Mouse (Mus musculus) lung, embryonic 14.5 days (tissue): ENCODE measurements around the gene Cdhr4. TPM values are rescaled to one million over a fixed set of nuclear protein-coding genes. Genes with fewer than 3 reads are reported as not detected.
A peak's percentile ranks its signal among the peaks of the same experiment; 100 is the strongest.
"Not testable (repeated sequence)": the region's sequence is repeated elsewhere in the genome, so short reads cannot be mapped to it uniquely, and the experiment has no call there.

Experiments used
- ATAC-seq: fragments of 200-750 bp; cut with Nextera tagmentation; 2 replicates; pipeline ENCODE4 v1.8.0; 2017; ENCODE audit warnings: mild to moderate bottlenecking, moderate TSS enrichment, moderate library complexity; ENCODE audit not compliant: insufficient read depth
- DNase-seq: peaks from one replicate; pipeline ENCODE4 v3.0.0-alpha.2; 2015
- H3K27ac ChIP-seq: fragments of 300-500 bp; sonication (generic); 2 replicates; pipeline ENCODE4 v1.5.1; 2014; ENCODE audit warnings: low read depth, mild to moderate bottlenecking, moderate library complexity
- H3K27me3 ChIP-seq: fragments of 300-500 bp; sonication (generic); 2 replicates; pipeline ENCODE4 v1.6.1; 2014; ENCODE audit warnings: low read length, control low read depth; ENCODE audit not compliant: insufficient read depth
- H3K36me3 ChIP-seq: fragments of 300-500 bp; sonication (generic); 2 replicates; pipeline ENCODE4 v1.6.1; 2014; ENCODE audit warnings: control low read depth; ENCODE audit not compliant: insufficient read depth
- H3K4me1 ChIP-seq: fragments of 300-500 bp; sonication (generic); 2 replicates; pipeline ENCODE4 v1.6.1; 2014; ENCODE audit warnings: antibody characterized with exemption, control low read depth; ENCODE audit not compliant: insufficient read depth
- H3K4me2 ChIP-seq: fragments of 300-500 bp; sonication (generic); 2 replicates; pipeline ENCODE4 v1.6.1; 2014; ENCODE audit warnings: mild to moderate bottlenecking
- H3K4me3 ChIP-seq: fragments of 300-500 bp; sonication (generic); 2 replicates; pipeline ENCODE4 v1.5.1; 2014; ENCODE audit warnings: low read depth, low read length
- H3K9ac ChIP-seq: fragments of 300-500 bp; sonication (generic); 2 replicates; pipeline ENCODE4 v1.6.1; 2014
- H3K9me3 ChIP-seq: fragments of 300-500 bp; sonication (generic); 2 replicates; pipeline ENCODE4 v1.6.1; 2016; ENCODE audit warnings: low read depth, low read length, control low read depth
- CTCF ChIP-seq: IDR thresholded peaks from 2 replicates; pipeline ENCODE4 v1.5.1; 2016; ENCODE audit warnings: antibody characterized with exemption, low read depth
- WGBS: fragments of 180-500 bp; shearing (Covaris S2); extraction: QIAGEN DNeasy Blood & Tissue Kit; methylation state at CpG from one replicate; pipeline ENCODE4 v1.1.7; 2014; 5-methylcytosine and 5-hydroxymethylcytosine counted together
- polyA plus RNA-seq: library from polyadenylated mRNA; unstranded; fragments of >200 nt; fragmentation: Nextera tagmentation; extraction: Ambion mirVana; gene quantifications from 2 replicates; pipeline ENCODE4 v1.2.1, GENCODE M21; 2014

Gene Cdhr4
- polyA plus RNA-seq, 1 experiment from 2014 or later: 8.3 TPM

GRCm38 (mm10) chr9:107996049-107996448 lies 3.8 kb downstream of the Cdhr4 start, which contains the start of gene Gm20662:
Gm20662 (plus strand) TSS chr9:107996349.
- no peak within 1 kb of the TSS for H3K4me2 ChIP-seq
- H3K4me1 ChIP-seq: no peaks in the 10 kb centered on the region
- no peak for DNase-seq
- 84% methylated on average over 5 of the region's 5 CpGs for WGBS
- no peaks in the 10 kb centered on the region for H3K27me3 ChIP-seq
- no peak within 1 kb of the TSS for H3K4me3 ChIP-seq
- no peaks in the 10 kb centered on the region for H3K36me3 ChIP-seq
- no peak for ATAC-seq
- H3K9me3 ChIP-seq: no peaks in the 10 kb centered on the region
- H3K9ac ChIP-seq: no peak within 1 kb of the TSS
- no peak for TF ChIP-seq CTCF
- H3K27ac ChIP-seq: no peak within 1 kb of the TSS

GRCm38 (mm10) chr9:108001922-108002770 lies 9.8 kb downstream of the Cdhr4 start, which contains the start of gene Ip6k1:
Ip6k1 (plus strand) TSS chr9:108002501.
- TF ChIP-seq CTCF: no peak
- ATAC-seq: peak; percentile 99
- H3K36me3 ChIP-seq: no peaks in the 10 kb centered on the region
- no peaks in the 10 kb centered on the region for H3K27me3 ChIP-seq
- H3K4me3 ChIP-seq: peak within 1 kb of the TSS; percentile 99
- peaks cover 10% of the 10 kb centered on the region for H3K4me1 ChIP-seq
- H3K4me2 ChIP-seq: peak within 1 kb of the TSS; percentile 97
- WGBS: under 1% methylated on average over 51 of the region's 51 CpGs
- H3K9me3 ChIP-seq: no peaks in the 10 kb centered on the region
- peak; percentile 100 for DNase-seq
- H3K9ac ChIP-seq: peak within 1 kb of the TSS; percentile 95
- H3K27ac ChIP-seq: peak within 1 kb of the TSS; percentile 93

- Histone ChIP-seq H3K27ac (peak overlapping the region; percentile 93), H3K36me3 (no peaks in the 10 kb centered on the region), H3K9ac (peak overlapping the region; percentile 95), H3K4me1 (peaks cover 10% of the 10 kb centered on the region), H3K4me2 (peak overlapping the region; percentile 93), H3K4me3 (peak overlapping the region; percentile 99), H3K9me3 (no peaks in the 10 kb centered on the region), H3K27me3 (no peaks in the 10 kb centered on the region)
- under 1% methylated on average over 50 of the region's 50 CpGs for WGBS
- DNase-seq (peak; percentile 52), ATAC-seq (no peak)
- TF ChIP-seq CTCF: no peak
Observed at GRCm38 (mm10) chr9:108002778-108003530, 10.7 kb downstream of the Cdhr4 start.

- ATAC-seq: no peak
- H3K36me3 ChIP-seq: no peaks in the 10 kb centered on the region
- H3K9ac ChIP-seq: peak overlapping the region; percentile 95
- H3K4me3 ChIP-seq: peak overlapping the region; percentile 99
- H3K27me3 ChIP-seq: no peaks in the 10 kb centered on the region
- TF ChIP-seq CTCF: no peak
- 10% methylated on average over 8 of the region's 8 CpGs for WGBS
- peaks cover 10% of the 10 kb centered on the region for H3K4me1 ChIP-seq
- 0 out of 2 replicates have a peak overlapping the region, but pooled peaks have one; percentile 2 for H3K27ac ChIP-seq
- no peaks in the 10 kb centered on the region for H3K9me3 ChIP-seq
- DNase-seq: peak; percentile 27
- H3K4me2 ChIP-seq: peak overlapping the region; percentile 93
Observed at GRCm38 (mm10) chr9:108003531-108003890, 11.2 kb downstream of the Cdhr4 start.

- no peak for TF ChIP-seq CTCF
Observed at GRCm38 (mm10) chr9:108008041-108008440, 15.7 kb downstream of the Cdhr4 start.

GRCm38 (mm10) chr9:108010385-108010784 lies 18.1 kb downstream of the Cdhr4 start:
- Histone ChIP-seq H3K4me3 (no peak overlapping the region), H3K4me1 (no peaks in the 10 kb centered on the region), H3K27ac (no peak overlapping the region), H3K36me3 (peaks cover 13% of the 10 kb centered on the region; the same call in 1 of the 2 replicates), H3K27me3 (no peaks in the 10 kb centered on the region), H3K9me3 (no peaks in the 10 kb centered on the region), H3K4me2 (no peak overlapping the region), H3K9ac (no peak overlapping the region)
- no peak for TF ChIP-seq CTCF
- DNase-seq (no peak), ATAC-seq (no peak)

More at GRCm38 (mm10) chr9:108008041-108008440, 15.7 kb downstream of the Cdhr4 start:
- H3K27ac ChIP-seq: no peak overlapping the region
- no peaks in the 10 kb centered on the region for H3K9me3 ChIP-seq
- H3K9ac ChIP-seq: no peak overlapping the region
- WGBS: 75% methylated on average over 5 of the region's 5 CpGs
- no peaks in the 10 kb centered on the region for H3K27me3 ChIP-seq
- no peak overlapping the region for H3K4me3 ChIP-seq
- DNase-seq: no peak
- no peak overlapping the region for H3K4me2 ChIP-seq
- ATAC-seq: no peak
- H3K4me1 ChIP-seq: peaks cover 8% of the 10 kb centered on the region
- peaks cover 5% of the 10 kb centered on the region; the same call in 1 of the 2 replicates for H3K36me3 ChIP-seq

- H3K36me3 ChIP-seq: peaks cover 17% of the 10 kb centered on the region; the same call in 1 of the 2 replicates
- not testable (repeated sequence) for ATAC-seq, H3K4me3 ChIP-seq, H3K27me3 ChIP-seq, H3K27ac ChIP-seq, DNase-seq, H3K4me2 ChIP-seq, H3K9me3 ChIP-seq, H3K9ac ChIP-seq, H3K4me1 ChIP-seq
- 92% methylated on average over 2 of the region's 2 CpGs for WGBS
- TF ChIP-seq CTCF: peak; percentile 21
Observed at GRCm38 (mm10) chr9:108013577-108013976, 21.3 kb downstream of the Cdhr4 start.
